Mouse (Mus musculus): ENCODE data around the gene Rab21.
A peak's percentile ranks its signal among the peaks of the same experiment; 100 is the strongest.
"Not testable (repeated sequence)": the region's sequence is repeated elsewhere in the genome, so short reads cannot be mapped to it uniquely, and the experiment has no call there.

Gene Rab21

DNA sequence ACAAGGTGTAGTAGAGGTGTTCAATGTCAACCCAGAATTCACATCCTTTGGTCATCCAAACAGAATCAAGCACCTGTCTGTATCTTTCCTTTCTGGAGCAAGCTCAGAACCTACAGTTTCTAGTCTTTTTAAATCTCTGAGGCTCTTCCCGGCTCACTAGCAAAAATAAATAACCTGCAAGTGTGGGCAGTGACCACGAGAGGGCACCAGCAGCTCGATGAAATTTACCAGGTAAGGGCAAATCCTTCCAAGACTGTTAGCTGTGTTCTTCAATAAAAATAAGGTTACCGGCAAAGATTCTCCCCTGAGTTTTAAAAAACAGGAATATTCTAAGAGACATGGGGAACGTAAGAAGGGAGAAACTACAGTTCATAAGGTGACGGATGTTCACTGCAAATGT lies 7.9 kb upstream of the Rab21 start:
- peak; percentile 81 to 85 for DNase-seq

- no peak for DNase-seq
Observed at GRCm38 (mm10) chr10:115321317-115322035, 6.1 kb upstream of the Rab21 start.

DNA sequence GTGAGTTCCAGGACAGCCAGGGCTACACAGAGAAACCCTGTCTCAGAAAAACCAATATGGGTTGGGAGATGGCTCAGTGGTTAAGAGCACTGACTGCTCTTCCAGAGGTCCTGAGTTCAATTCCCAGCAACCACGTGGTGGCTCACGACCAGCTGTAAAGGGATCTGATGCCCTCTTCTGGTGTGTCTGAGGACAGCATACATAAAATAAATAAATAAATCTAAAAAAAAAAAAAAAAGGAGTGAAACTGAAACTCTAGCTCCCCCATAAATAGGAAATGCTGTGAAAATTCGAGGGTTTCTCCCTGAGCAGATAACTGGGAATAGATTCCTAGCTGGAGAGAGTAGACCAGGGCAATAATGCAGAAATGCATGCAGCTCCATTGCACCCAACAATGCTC lies 3.0 kb upstream of the Rab21 start:
- not testable (repeated sequence) for DNase-seq

- no peak for DNase-seq
Observed at GRCm38 (mm10) chr10:115316313-115316712, 919 bp upstream of the Rab21 start.

DNA sequence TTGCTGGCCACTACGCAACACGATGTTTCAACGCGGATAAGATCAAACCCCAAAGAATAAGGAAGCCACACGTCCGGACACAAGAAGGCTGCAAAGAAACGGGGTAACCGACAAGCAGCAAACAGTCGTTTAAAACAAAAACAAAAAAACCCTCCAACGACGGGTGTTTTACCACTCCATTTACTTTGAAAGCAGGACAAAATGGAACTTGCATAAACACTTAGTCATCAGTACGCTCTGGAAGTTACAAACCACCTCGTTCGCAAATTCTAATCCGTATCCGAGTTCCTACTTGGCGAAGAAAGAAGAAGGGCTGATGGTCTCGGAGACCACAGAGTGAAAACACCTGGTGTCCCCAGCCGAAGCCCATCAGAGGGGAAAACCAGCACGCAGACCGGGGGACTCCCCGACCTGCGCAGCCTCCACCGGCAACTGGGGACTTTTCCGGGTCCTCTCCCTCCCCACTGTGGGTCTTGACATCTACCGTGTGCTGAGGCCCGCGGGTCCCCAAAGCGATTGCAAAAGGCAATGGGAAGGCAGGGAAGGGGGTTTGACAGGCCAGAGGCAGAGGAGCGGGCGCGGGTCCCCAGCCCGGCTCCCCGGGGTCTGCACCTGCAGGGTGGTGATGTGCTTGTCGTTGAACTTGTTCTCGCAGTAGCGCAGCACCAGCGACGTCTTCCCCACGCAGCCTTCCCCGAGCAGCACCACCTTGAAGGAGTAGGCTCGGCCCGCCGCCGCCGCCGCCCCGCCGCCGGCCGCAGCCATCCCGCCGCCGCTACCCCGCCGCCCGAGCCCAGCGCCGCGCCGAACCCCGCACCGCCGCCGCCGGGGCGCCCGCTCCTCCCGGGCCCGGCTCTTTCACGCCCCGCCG lies 577 bp downstream of the Rab21 start:
- DNase-seq: peak; percentile 89 to 92

- DNase-seq: peak in 1 of 2 experiments; percentile 26
Observed at GRCm38 (mm10) chr10:115314287-115314581, 1.2 kb downstream of the Rab21 start.

- DNase-seq: peak; percentile 48 to 54
Observed at GRCm38 (mm10) chr10:115313641-115314286, 1.6 kb downstream of the Rab21 start.

DNA sequence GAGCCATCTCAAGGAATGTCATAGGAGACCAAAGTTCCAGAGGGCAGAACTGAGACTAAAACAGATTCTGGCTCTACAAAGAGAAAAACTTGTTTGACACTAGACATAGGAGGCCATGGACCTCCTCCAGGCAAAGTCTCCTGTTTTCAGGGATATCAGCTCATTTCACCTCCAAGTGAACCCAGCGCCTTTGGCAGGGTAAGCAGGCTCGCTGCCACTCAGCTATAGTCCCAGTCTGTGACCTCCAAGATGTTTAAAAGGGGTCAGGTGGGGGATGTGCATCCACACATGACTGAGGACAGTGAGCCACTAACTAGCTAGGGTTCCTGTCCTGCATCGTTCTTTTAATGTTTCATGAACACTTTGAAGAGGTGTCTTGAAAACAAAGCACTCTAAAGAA lies 2.7 kb downstream of the Rab21 start:
- DNase-seq: peak; percentile 35 to 37

GRCm38 (mm10) chr10:115312194-115312593 lies 3.2 kb downstream of the Rab21 start:
- DNase-seq: peak; percentile 65 to 66

DNA sequence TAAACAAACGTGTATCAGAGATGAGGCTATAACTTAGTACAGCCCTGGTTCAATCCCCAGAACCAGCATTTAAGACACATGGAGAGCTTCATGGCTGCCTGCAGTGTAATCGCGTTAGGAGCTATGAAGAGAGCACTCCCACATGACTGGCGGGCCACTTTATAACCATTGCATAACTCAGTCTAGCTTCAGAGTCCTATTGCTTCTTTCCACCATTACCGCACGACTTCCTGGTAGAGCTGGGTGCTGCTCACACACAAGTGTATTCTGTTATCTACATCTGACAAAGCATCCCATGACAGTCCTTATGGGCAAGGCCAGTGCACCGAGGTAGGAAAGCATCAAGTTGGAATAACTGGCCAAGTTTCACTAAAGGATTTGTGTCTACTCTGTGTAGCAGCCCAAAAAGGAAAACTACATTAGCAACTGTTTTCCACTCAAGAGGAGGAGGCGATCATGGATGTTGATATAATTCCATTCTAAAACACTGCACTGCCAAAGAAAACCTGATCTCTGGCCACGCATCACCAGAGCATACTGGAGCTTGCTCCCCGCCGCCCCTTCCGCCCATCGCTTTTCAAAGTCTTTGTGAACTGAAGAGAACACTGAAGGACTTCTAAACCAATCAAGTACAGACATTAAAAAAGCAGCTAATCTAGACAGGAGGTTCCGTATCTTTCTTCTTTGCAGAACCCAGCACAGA lies 4.0 kb downstream of the Rab21 start:
- peak; percentile 29 to 30 for DNase-seq

DNA sequence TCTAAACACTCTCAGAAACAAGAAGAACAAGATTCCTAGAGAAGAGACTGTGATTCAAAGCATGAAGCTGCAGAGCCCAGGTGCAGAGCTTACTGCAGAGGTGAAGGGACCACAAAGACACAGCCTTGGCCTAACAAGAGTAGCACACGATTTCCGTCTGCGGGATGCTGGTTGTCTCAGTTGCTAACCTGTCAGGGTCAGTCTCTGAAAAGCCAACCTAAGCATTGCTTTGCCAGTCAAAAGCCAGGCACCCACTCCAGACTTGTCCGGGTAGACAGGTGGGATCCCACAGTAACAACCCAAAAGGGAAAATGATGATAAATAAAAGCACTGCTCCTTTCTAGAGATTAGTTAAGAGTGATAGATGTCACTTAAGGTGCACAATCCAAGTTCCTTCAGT lies 6.2 kb downstream of the Rab21 start:
- no peak for DNase-seq

DNA sequence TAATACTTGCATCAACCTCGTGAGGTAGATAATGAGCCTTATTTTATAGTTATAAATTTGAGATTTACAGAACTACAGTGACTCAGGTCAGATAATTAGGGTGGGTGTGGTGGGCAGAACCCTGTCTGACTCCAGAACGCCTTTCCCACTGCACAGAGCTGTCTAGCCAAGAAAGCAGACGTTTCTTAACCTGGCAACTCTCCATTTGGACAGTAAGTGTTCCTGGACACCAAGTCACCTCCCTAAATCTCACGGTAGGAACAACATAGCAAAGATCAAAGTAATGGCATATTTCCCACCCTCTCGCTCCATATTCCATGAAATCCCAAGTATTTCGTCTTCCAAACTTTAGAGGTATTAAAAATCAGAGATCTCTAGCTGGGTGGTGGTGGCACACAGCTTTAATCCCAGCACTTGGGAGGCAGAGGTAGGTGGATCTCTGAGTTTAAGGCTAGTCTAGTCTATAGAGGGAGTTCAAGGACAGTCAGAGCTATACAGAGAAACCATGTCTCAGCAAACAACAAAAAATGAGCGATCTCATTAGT lies 8.0 kb downstream of the Rab21 start:
- DNase-seq: no peak

- no peak for DNase-seq
Observed at GRCm38 (mm10) chr10:115298683-115299082, 16.7 kb downstream of the Rab21 start.

GRCm38 (mm10) chr10:115297582-115297981 lies 17.8 kb downstream of the Rab21 start:
- no peak for DNase-seq

- no peak for DNase-seq
Observed at GRCm38 (mm10) chr10:115296401-115296935, 18.9 kb downstream of the Rab21 start.

- no peak for DNase-seq
Observed at GRCm38 (mm10) chr10:115295162-115295561, 20.2 kb downstream of the Rab21 start.

GRCm38 (mm10) chr10:115294715-115295114 lies 20.7 kb downstream of the Rab21 start:
- no peak for DNase-seq

- no peak for DNase-seq
Observed at GRCm38 (mm10) chr10:115293946-115294345, 21.4 kb downstream of the Rab21 start.

- no peak for DNase-seq
Observed at GRCm38 (mm10) chr10:115290671-115291070, 24.7 kb downstream of the Rab21 start.

GRCm38 (mm10) chr10:115288856-115289255 lies 26.5 kb downstream of the Rab21 start:
- DNase-seq: no peak

DNA sequence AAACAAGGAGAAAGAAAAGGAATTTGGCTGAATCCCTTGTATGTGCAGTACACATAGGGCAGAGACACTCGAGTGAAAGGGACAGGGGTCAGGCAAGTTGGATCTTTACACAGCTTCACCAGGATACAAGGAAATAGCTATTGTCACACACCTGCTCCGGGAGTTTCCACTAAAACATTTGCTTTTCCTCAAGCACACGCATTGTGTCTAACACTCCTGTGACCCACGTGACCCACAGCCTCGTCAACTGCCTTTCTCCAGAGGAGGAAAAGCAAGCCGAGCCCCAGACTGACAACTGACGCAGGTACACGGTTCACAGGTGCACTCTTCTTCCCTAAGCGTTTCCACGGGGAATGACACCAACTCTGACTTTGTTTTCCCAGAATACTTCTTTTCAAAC lies 31.2 kb downstream of the Rab21 start:
- no peak for DNase-seq

- DNase-seq: no peak
Observed at GRCm38 (mm10) chr10:115281381-115281780, 34.0 kb downstream of the Rab21 start.

DNA sequence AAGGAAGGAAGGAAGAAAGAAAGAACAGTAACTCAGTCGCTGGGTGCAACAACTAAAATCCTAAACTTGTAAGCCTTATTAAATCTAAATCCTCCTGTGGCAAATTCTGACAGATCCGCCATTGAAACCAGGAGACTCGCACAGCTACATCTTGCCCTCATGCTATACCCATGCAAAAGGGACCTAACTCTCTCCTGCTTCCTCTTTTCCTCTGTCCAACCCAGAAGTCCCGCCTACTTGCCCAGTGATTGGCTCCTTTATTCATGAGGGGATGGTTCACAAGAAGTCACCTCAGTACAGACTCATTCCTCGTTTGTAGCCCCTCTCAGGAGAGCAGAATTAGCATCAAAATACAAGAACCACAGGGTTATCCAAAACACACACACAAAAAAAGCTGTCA lies 43.7 kb downstream of the Rab21 start:
- no peak for DNase-seq

All from B cell, adult 2 months (primary cell).